Mouse (Mus musculus) frontal cortex, adult (tissue): ENCODE data around the gene Acad11.

ENCODE experiments used
- ATAC-seq: cut with Nextera tagmentation; 2 replicates; pipeline ENCODE4 v1.9.2; 2017; ENCODE audit warnings: mild to moderate bottlenecking, moderate library complexity, mixed read lengths; ENCODE audit not compliant: low TSS enrichment

Acad11 gene

DNA sequence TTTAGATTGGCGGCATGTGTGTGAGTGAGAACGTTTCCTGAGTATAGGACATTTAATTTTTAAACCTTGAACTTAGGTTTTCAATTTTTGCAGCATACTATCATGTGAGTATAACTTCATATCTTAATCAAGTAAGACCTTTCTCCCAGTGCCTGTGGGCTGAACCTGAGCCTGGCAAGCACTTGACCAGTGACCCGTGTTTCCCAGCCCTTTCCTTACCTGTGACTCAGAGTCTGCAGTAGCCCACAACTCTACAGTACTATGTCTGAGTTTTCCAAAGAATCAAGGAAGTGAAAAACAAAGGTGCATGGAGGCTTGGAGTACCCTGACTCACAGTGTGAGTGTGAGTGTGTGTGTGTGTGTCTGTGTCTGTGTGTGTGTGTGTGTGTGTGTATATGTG lies 16.9 kb downstream of the Acad11 start:
- ATAC-seq = no peak

DNA sequence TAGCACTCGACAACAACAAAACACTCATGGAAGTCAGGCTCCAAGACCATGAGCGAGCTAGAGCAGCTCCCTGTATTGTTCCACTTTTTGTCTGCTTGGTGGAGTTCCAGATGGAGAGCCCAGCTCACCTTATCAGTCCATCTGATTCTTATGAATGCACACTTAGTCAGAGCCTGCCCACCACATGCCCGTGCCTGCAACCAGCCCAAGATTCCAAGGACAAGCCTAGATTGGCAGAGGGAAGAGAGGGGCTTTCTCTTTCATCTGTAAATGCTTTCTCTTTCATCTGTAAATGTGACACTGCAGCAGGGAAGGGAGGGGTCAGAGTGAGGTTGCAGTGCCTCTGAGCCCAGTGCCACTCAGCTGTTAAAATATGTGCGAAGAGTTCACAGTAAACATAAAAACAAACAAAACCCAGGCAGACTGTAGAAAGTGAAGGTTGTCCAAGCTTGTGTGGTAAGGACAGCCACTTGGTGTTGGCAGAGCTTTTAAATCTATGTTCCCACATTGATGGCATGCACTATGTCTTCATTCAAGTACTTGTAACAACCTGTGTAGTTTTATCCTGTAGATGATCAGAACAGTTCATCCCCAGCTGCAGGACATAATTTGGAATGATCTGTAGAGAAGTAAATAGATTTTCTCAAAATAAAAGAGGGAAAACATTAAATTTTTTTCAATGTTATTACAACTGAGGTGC lies 22.7 kb downstream of the Acad11 start:
- ATAC-seq = no peak

DNA sequence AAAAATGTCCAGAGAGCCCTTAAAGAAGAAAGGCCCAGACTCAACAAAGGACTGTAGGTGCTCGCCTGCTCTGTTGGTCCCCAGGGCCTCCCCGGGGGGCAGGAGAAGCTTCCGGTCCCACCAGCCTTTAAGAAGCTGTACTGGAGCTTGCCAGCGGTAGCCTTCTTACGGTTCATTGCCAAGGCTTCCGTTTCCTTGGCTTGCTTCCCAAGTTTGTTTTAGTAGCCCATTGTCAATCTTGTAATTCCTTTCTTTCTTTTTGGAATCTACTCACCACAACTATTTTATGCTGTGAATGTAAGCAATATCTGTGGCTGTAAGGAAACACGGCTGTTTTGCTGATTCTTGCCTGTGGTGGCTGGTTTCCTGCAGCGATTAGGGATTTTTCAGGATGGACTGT lies 25.4 kb downstream of the Acad11 start:
- ATAC-seq = no peak

DNA sequence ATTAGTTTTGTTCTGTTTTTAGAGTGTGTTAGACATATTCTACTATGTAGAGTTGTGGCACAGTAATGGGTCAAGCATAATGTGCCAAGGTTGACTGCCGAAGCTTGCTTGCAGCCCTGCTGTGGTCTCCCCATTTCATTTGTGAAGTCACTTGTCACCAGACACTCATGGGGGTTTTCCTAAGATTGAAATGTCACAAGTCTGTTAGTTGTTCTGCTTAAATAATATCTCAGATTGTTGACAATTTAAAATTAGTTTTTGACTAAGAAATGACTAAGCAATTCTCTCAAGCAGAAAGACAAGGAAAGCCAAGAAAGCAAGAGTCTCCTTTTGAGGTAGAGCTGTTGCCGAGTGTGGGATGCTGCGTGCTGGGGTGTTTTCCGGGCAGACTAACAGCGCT lies 29.8 kb downstream of the Acad11 start:
- ATAC-seq = peak; percentile 44; the same call in 1 of the 2 replicates

DNA sequence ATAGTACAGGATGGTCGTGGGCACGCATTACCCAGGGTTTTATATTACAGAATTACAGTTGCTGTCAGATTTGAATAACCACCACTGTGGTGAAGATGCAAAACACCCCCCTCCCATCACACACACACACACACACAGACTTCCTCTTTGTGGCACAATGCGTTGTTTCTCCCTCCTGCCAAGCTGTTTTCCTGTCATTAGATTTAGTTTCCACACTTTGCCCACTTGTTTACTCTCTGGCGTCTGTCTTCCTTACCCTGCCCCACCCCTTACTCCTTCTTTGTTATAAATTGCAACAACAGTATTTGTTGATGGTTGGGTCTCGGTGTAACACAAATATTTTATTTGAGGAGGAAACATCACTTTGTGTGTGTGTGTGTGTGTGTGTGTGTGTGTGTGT lies 35.1 kb downstream of the Acad11 start:
- ATAC-seq = no peak

DNA sequence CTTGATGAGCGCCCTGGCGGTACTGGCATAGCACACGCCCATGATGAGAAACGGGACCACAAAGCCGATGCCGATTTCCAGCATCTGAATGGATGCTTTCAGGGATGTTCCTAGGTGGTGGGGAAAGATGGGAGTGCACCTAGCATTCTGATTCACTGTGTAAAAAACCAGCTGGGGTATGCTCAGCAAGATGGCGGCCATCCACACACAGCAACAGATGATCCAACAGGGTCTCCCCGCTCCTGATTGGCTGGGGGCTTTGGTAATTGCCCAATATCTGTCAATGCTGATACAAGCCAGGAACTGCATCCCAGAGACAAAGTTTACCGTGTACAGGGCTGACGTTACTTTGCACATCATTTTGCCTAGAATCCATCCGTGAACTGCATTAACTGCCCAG lies 35.9 kb downstream of the Acad11 start:
- no peak for ATAC-seq

DNA sequence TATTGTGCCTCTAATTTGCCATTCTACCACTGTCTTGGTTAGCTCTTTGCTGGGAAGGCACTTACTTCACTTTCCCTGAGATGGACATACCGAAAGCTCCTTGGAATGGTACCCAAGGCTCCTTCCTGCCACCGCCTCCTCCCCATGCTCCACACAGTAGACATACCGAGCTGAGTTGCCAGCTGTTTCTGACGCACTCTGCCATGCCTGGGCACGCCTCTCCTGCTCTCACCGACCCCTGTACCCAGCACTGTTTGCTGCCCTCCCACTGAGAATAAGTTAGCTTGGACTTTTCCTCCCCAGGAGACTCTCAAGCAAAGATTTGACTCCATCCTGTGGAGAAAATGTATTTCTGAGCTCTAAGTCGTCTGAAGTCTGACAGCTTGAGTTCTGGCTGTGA lies 37.6 kb downstream of the Acad11 start:
- ATAC-seq = no peak; the same call in 1 of the 2 replicates

DNA sequence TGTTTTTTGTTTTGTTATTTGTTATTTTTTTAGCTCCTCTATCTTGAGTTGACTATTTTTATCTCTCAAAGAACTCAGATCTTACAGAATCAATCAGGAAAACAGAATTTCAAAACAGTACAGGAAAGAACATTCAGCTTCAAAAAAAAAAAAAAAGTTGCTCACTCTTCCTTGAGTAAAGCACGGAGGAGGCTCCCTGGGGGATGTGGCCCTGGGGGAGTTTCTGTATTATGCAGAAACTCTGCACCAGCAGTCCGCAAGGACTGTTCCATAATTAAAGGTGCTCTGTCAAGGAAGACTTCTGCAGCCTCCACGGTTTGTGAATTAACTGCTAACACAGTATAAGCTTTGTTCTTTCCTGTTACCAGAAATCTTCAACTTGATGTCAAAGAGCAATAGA lies 38.3 kb downstream of the Acad11 start:
- ATAC-seq = no peak

DNA sequence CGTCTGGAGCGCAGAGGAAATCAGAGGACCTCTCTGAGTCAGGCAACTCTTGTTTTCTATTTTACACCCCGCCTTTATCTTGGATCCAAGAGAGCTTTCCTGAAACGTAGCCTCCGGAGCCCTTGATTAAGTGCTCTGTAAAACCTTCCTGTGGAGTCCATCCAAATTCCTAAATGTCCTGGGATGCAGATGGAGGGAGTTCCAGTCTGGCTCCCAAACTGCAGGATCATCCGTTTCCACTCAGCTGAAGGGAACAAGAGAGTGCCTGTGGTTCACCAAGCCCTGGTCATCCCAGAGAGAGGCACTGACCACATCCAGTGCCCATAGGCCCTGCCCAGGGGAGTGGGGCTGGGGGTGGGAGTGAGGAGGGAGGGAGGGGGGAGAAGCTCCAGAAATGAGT lies 39.1 kb downstream of the Acad11 start:
- no peak for ATAC-seq

DNA sequence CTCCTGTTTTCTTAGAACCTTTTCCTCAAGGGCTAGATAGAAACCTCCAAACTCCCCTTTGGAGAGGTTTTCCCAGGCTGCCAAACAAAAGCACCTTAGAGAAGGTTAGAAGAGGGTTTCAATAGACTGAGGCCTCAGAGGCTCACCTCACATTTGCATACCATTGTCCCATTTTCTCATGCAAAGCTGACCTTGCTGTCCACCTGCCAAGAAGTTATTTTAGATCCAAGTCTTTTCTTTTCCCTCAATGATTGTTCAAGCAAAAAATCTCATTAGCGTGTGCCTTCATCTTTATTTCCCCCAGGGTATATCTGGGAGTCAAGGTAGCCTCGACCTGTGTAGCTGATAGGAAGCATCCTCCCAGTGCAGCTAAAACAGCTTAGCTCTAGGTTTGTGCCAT lies 39.7 kb downstream of the Acad11 start:
- ATAC-seq = no peak

DNA sequence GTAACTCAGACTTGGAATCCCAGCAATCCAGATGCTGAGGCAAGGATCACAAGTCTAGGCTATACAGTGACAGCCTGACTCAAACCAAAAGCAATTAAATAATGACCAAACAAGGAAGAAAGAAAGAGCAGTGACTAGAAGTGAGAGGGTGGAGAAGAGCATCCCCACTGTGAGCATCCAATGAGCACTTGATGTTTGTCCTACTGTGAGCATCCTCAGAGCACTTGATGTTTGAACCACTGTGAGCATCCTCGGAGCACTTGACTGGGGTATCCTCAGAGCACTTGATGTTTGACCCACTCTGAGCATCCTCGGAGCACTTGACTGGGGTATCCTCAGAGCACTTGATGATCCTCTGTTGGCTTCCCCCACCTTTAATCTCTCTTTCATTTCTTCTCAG lies 41.8 kb downstream of the Acad11 start:
- ATAC-seq = no peak

DNA sequence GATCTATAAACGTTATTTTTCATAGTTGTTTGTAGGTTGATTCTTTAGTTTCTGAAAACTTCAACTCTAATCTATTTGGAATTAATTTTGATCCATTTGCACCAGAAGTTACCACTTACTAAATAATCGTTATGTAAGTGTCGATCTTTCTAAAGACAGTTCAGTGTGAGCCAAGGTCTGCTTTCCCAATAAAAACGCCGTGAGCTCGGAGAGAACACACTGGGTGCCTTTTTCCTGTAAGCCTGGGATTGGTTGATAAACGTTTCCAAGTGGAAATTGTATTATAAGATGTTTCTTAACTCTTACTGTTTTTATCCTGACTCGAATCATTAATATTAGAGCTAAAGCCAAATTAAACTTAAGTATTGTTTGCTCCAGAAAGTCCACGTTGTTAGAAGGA lies 43.8 kb downstream of the Acad11 start:
- ATAC-seq = no peak

DNA sequence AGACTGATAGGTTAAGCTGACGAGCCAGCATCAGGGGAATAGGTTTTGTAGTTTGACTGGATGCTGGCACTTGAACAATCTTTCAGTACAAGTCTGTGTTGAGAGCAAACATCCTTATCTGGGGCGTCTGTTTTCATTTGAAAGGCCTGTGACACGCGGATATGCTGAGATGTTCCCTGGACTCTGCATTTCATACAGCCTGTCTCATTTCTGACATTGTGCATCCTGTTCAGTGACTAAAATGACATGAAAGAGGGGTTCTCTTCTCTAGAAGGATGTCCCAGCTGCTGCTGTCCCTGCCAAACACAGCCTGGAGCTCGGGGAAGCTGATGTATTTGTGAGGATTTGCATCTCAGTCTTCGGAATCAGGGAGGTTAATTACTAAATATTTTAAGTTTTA lies 44.3 kb downstream of the Acad11 start:
- ATAC-seq = no peak

DNA sequence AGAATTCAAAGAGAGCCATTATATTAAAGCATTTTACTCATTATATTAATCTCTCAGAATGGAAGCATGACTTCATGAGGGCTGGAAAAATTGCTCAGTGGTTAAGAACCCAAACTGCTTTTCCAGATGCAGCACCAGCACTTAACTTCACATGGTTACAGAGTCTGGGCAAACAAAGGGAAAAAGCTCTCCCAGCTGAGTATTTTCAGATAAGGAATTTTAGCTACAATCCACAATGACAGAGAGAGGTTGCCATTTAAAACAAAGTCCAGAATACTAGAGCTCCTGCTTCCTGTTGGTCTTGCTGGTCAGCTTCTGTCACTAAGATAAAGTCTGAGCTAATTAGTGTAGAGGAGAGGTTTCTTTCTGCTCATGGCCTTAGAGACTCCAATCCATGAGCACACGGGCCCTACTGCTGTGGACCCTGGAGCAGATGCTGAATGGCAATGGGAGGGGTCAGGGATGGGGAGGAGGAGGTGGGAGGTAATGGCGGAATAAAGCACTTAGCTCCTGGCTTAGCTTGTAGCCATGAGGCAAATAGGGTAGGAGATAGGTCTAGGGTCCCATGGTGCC lies 45.5 kb downstream of the Acad11 start:
- no peak for ATAC-seq

DNA sequence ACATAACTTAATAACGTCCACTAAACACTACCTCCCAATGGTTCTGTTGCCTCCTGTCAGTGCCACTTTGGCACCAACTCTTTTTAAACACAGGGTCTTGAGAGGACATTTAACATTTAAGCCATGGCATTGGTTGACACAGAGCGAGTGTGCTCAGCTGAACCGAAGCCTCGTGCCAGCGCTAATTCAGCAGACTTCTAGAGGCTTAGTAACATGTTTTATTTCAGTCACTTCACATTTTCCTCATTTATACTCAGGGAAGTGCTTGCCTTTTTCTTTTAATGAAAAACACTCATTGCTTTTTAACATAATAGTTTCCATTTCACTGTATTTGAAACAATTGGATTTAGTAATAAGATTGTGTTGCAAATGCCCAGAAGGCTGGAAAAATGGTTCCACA lies 46.0 kb downstream of the Acad11 start:
- ATAC-seq = no peak

DNA sequence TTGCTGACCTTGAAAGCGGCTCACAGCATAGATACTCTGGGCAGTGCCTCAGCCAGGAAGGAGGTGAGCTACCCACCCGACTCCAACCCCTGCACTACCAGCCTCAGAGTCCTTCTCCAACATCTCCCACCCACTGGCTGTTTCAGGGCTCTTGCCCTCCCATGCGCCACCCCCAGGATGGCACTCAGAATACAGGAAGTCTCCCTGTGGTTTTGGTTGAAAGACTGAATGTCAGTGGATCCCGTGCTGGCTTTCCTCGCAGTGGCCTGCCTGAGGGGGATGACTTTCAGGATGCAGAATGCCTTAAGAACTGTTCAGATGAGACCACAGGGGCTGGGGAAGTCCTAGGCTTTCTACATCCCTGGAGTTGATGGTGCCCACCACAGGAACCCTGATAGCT lies 59.9 kb downstream of the Acad11 start:
- ATAC-seq = no peak

DNA sequence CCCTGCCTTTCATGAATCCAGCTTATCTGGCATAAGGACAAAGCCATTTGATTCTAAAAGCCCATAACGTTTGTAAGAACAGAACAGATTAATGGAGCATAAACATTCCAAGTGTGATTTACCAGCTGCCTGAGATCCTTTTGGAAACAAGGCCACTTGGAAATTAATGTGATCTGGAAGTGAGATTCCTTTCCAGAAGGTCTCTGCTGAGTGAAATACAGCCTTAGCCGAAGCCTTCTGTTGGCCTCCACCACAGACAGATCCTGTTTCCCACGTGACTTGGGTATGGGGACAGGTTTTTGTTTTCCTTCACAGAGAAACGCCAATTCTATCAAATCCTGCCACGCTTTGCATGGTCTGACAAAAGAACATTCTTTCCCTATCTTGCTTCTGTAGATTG lies 60.4 kb downstream of the Acad11 start:
- no peak for ATAC-seq

DNA sequence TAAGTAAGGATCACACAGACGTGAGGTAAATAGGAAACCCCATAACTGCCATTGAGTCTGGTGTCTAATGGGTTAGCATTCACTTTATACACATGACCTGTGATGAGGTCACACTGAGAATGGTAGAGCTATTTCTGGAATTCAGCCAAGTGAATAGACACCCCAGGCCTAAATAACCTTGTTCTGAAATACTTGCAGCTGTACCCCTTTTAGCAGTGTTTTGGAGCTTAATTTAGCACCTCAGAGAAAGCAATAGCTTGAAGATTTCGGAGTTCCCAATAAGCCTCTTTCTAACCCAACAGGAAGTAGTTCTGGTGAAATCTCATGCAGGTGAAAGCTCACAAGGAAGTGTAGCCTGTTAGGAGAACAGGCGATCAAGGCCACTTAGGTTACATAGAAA lies 63.7 kb downstream of the Acad11 start, which contains the start of gene Ackr4:
Ackr4 (minus strand) TSS at position 101 of the 400 bp plus-strand sequence.
- ATAC-seq = no peak

DNA sequence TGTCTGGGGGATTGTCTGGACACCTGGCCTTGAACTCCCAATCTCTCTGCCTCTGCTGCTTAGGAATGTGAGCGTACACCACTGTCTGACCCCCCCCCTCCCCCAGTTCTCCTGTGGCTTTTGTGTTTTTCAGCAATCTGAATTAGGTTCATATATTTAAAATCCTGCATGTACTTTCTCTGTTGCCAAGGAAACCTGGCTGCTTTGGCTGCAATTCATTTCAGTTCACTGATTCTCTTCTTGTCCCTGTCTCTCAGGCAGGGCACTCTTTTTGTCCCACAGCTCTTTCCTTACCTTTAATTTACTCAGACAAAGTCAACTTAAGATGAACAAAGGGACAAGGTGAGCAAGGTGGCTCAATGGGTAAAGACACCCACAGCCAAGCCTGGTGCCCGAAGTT lies 64.9 kb downstream of the Acad11 start:
- ATAC-seq = peak; percentile 81

DNA sequence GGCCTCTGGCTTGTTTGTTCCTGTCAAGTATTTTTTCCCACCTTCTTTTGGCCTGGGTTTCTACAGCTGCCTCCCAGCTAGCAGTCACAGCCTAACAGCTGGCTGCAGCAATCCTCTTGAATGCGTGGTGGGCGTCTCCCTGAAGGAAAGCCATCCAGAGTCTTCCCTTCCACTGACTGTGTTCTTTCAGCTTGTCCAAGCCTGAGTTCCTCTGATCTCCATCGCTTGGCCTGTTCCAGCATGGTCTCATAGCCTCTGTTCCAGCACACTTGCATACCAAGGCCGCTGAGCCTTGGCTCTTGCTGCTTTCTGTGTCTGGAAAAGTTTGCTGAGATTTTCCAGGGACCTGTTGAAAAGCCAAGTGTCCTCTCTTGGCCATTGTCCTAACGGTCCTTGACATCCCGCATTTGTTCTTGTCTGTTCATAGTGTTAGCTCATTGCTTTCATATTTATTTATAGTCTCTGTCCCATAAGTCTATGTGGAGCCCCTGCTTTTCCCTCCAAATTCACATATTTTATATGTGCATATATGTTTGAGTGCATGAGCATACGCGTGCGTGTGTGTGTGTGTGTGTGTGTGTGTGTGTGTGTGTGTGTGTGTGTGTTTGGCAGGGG lies 67.1 kb downstream of the Acad11 start:
- no peak for ATAC-seq

DNA sequence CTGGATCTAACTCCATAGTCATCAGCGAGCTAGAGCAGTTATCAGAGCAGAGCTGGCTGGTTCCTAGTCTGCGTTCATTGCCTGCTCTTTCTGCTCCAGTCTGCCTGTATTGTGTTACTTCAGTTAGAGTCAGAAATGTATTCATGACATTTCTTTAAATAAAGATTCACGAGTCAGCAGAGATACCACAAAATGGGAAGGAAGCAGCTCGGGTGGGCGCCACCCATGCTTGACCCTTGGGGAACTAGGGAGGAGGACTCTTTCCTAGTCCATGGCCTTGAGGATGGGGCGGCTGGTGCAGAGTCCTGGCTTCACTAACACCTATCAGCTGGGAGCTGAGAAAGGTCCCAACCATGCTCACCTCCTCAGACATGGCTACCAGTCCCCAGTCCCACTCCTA lies 77.2 kb downstream of the Acad11 start:
- ATAC-seq = no peak

DNA sequence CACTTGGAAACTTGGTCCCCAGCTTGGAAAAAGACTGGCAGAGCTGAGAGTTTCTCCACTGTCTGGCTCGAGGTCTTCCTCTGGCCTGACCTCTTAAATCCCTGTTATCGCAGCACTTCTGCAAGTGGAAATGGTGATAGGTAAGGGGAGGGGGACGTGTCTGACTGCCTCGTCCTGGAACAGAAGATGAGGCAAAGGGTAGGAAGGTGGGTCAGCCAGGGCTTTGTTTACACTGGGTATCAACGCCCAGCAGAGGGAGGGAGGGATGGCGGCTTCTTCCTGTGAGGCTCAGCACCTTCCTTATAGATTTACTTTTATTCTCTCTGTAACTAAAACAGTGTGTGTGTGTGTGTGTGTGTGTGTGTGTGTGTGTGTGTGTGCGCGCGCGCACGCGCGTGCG lies 79.6 kb downstream of the Acad11 start:
- ATAC-seq = no peak

DNA sequence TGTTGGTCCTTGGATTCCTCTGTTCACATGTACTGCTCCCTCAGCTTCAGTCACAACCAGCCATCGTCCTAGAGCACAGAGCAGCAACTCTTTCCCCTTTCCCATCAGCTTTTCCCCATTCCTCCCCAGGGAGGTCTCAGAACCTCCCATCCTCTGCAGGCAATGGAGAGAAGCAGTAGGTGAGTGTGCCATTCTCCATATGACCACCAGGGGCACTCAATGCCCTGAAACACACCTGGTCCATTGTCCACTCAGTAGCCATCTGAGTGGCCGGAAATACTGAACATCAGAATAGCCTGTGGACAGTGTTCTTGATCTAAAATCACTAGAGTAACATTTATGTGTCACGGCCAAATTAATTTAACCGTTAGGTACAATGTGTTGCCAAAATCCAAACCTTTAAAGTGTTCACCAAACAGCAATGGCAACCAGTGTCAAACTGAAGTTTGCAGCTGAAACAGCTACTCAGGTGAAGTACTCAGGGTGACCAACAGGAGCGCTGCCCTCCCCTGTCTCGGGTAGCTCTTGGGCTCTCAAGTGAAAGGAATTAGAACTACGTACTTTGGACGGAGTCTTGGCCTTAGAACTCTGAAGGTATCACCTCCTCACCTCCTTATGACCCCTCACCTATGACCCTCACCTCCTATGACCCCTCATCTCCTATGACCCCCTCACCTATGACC lies 81.3 kb downstream of the Acad11 start:
- no peak for ATAC-seq
